Mouse (Mus musculus) kidney, adult 11 months (tissue): ENCODE data around the gene 4930556J24Rik.
A peak's percentile ranks its signal among the peaks of the same experiment; 100 is the strongest.
"Not testable (repeated sequence)": the region's sequence is repeated elsewhere in the genome, so short reads cannot be mapped to it uniquely, and the experiment has no call there.

Source experiments
- DNase-seq: peaks from one replicate; pipeline ENCODE4 v3.0.0; 2022

The 4930556J24Rik gene

DNA sequence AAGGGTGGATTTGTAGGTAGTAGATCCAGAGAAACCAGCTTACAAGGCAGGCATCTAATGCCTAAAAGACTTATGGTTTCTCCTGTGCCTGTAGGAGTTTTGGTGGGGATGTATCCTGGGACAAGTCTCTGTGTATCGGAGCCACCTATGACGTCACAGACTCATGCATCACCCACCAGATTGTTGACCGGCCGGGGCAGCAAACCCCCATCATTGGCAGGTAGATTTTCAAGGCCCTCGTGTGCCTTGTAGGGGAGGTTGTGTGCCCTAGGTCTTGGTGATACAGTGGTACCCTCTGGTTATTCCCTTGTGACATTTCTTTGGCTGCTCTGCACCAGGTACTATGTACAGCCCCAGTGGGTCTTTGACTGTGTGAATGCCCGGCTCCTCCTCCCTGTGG, at the start of gene 4930556J24Rik:
4930556J24Rik (minus strand) TSS at position 101 of the 400 bp plus-strand sequence.
- no peak for DNase-seq

DNA sequence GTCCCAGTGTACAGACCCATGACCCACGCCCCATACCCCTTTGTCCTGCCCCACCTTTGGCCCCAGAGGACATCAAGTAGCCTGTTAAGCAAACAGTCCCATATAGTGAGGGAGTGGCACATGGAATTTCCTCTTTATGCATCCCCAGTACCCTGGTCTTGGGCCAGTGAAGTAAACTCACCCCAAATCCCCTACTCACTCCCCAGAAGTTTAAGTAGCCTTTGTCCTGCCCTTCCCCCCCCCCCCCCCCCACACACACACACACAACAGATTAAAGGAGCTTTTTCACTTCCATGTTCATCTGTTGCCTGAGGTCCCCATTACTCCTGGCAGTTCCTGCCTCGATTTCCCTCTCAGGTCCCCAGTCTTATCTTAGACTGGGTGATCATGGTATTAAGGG, 46.7 kb upstream of the 4930556J24Rik start:
- no peak for DNase-seq

DNA sequence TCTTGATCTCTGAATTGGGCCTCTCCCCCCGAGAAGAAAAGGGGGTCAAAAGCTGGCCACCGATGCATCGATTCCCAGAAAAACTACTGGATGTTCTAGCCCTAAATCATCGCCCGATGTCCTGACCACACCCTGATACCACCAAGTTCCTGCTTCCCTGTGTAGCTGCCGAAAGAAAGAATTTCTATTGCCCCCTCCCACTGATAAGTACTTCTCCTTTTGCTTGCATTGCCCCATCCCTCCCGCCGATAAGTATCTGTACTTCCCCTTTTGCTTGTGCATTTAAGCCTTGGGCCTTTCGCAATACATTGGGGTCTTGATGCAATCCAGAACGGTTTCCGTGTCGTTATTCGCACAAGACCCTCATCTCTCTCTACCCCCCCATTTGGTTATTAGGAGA, 45.5 kb upstream of the 4930556J24Rik start:
- DNase-seq, result not testable (repeated sequence)

DNA sequence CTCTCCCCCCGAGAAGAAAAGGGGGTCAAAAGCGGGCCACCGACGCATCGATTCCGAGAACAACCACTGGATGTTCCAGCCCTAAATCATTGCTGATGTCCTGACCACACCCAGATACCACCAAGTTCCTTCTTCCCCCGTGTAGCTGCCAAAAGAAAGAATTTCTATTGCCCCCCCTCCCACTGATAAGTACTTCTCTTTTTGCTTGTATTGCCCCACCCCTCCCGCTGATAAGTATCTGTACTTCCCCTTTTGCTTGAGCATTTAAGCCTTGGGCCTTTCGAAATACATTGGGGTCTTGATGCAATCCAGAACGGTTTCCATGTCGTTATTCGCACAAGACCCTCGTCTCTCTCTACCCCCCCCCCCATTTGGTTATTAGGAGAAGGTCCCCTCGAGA, 39.2 kb upstream of the 4930556J24Rik start:
- not testable (repeated sequence) for DNase-seq

DNA sequence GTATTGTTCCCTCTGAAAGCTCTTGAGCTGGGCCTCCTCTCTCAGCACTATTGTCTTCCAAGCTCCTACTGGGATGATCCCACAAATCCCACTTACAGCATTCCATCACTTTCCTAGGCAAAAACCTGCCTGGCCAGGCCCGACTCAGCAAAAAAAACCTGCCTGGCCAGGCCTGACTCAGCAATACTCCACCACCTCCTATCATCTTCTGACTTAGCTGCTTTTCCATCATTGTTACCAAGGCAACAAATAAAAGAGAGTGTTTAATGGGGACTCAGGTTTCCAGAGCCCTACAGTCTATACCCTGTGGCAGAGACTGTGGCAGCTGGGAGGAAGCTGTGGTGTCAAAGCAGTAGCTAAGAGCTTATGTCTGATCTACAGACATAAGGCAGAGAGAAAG, 36.0 kb upstream of the 4930556J24Rik start:
- no peak for DNase-seq

DNA sequence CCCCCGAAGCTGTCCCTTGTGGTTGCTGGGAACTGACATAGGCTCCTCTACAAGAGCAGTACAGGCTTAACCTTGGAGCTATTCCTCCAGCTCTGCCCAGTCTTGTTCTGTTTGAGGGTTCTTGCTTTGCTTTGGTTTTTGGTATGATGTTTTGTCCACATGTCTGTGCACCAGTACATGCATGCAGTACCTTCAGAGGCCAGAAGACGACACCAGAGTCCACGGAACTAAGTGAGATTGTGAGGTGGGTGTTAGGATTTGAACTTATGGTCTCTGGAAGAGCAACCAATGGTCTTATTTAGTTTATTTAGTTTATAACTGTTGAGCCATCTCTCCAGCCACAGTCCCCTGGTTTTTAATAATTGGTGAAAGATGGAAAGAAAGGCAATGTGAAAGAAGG, 29.9 kb upstream of the 4930556J24Rik start:
- no peak for DNase-seq

DNA sequence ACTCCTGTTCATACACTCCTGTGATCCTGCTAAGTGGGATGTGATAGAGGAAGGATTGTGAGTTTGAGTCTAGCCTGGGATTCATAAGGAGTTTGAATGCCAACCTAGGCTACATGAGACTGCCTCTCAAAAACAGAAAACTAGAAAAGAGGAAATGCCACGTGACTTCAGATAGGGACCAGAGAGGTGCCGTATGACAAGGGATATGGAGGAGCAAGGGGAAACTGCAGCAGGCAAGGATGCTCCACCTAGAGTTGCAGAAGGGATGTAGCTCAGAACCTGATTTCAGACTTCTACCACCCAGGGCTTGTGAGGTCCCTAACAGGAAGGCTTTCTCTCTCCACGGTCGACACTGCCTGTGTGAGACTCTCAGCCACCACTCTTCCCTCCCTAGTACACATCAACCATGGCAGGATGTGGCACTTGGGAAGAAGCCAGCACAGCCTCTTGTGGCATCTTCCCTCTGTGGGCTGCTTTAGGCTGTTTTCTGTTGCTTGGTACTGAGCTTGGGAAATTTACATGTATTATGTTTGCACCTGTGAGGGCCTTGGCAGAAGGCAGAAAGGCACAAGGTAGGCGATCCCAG, 28.7 kb upstream of the 4930556J24Rik start:
- DNase-seq, result no peak

DNA sequence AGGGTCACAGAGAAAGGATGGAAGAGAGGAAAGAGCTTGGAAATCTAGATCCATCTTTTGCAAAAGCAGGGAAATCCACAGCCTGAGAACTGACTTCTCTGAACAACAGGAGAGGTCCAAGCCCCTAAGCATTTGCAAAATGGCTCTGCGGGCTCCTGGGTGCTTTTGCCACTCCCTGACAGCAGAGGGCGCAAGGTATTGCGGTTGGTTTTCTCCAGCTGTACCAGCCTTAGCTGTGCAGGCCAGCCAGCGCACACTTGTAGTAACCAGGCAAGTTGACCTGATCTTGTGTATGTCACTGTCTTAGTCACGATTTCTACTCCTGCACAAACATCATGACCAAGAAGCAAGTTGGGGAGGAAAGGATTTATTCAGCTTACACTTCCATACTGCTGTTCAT, 25.0 kb upstream of the 4930556J24Rik start:
- peak; percentile 53 for DNase-seq

DNA sequence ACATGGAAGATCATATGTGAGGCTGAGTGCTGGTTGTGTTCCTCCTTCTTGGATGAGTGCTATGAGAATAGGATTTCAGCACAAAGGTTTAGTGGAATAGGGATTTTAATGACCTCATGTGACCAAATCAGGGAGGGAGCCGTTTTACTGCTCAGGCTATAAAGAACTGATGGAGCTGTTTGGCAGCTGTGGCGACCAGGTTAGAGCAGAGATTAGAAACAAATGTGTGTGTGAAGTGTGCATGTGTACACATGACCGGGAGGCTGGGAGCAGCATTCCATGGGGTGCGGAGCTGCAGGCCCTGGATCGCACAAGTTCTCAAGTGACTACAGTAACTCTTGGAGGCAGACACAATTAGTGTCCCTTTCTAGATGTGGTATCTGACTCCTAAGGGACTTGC, 23.0 kb upstream of the 4930556J24Rik start:
- peak; percentile 35 for DNase-seq

DNA sequence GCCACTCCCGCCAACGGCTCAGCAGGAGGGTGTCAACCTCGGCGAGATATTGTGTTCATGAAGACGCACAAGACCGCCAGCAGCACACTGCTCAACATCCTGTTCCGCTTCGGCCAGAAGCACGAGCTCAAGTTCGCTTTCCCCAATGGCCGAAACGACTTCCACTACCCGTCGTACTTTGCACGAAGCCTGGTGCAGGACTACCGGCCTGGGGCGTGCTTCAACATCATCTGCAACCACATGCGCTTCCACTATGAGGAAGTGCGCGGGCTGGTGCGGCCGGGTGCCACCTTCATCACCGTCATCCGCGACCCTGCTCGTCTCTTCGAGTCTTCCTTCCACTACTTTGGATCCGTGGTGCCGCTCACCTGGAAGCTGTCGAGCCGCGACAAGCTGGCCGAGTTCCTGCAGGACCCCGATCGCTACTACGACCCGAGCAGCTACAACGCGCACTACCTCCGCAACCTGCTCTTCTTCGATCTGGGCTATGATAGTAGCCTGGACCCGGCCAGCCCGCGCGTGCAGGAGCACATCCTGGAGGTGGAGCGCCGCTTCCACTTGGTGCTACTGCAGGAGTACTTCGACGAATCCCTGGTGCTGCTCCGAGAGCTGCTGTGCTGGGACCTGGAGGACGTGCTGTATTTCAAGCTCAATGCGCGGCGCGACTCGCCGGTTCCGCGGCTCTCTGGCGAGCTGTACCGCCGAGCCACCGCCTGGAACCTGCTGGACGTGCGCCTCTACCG, 21.6 kb upstream of the 4930556J24Rik start:
- DNase-seq, result no peak

DNA sequence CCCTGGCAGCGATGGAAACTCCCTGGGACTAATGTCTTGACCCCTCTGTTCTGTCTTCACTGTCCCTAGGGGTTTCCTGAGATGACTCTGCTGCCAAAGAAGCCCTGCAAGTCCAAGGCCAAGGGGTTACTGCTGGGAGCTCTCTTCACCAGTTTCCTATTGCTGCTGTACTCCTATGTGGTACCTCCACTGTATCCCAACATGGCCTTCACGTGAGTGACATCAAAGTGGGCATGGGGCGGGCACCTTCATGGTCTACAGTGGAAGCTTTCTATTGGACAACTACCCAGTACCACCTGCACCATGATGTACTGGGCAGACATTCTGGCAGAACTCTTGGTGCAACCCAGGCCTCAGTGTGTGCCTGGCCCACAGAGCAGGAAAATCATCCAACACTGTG, 20.3 kb upstream of the 4930556J24Rik start:
- no peak for DNase-seq

DNA sequence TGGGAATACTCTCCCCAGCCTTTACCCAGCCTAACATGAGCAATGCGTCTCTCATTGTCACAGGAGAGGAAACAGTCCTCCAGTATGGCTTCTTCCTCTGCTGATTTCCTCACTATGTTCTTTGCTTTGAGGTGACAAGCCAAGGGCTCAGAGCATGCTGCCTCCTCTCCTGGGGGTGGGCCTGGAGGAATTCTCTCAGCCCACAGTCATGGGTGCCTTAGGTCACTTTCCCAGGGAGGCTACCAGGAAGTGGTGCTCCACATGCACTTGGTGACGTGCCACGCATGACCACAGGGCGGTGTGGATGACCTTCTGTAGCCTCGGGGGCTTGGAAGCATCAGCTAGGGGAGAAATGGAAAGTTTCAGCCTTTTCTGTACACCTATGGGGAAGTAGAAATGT, 18.9 kb upstream of the 4930556J24Rik start:
- no peak for DNase-seq

DNA sequence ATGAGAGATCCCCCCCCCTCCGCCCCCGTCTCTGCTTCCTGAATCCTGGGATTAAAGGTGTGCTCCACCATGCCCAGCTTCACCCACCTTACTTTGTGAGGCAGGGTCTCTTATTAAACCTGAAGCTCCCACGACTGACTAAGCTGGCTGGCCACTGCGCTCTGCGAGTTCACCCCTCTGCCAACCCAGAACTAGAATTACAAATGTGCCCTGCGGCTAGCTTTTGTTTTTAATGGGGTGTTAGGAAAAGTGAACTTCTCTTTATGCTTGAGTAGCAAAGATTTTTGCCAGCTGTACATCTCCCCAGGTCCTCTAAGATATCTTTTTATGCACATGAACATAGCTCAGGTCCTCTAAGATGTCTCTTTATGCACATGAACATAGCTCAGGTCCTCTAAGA, 17.3 kb upstream of the 4930556J24Rik start:
- no peak for DNase-seq

DNA sequence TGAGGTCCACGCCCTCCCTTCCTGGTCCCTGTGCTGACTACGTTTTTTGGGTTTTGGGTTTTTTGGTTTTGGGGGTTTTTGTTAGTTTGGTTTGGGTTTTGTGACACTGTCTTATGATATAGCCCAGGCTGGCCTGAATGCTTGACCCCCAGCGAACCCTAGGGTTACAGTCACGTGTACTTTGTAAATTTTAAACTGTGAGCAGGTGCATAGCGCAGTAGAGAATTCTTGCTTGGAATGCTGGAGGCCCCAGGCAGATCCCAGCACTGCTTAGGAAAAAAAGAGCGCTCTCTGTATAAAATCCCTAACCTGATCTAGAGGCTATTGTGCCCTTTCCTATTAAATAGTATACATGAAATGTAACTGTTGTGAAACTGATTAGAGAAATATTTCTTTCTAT, 16.6 kb upstream of the 4930556J24Rik start:
- peak; percentile 56 for DNase-seq

DNA sequence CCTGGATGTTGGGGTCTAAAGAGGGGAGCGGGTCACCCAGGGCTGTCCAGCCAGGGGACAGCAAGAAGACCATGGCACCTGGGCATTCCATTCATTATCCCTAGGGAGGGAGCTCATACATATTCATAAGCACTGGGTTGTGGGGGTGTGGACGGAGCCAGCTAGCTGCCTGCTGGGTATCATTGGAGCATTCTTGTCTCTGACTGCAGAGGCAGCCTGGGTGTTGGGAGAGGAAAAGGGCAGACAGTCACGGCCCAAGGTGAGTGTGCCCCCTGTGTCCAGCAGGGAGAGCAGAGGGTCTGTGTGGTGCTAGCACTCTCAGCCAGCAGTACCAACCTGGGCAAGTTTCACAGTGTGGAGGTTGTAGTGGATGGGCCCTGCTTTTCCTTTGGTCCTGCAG, 13.2 kb upstream of the 4930556J24Rik start:
- peak; percentile 83 for DNase-seq

DNA sequence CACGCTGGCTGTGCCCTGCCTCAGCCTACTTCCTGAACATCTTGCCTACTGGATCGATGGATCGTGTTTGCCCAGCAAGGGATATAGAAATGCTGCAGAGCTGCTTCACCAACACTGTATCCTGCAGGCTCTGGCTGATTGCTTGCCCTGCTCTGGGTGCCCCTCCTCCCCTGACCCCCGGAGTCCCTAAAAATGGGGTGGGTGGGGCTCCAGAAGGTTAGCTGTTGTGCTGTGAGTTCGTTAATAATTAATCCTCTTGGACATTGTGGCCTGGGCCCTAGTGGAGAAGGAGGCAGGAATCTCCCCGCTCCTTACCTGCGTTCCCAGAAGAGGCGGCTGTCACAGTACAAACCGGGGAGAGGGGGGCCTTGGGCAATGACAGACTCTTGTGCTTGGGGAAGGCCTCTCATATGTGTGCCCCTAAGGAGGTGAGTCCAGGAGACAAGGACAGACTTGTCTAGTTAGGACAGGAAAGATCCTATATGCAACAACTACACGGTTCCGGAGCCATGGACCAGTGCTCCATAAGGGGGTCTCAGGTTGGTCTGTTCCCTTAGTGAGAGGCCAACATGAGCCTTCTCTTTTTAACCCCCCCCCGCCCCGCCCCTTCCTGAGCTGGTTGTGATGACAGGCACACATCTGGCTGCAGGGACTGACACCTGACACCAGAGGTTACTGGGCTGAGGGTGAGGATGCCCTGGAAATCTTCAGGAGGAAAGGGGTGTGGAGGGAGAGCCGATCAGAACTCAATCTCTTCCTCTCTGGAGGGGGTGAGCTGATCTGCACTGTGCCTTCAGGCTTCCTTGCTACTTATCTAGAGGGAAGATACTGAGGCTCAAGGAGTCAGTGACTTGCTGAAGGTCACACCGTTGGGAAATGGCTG, 7.5 kb upstream of the 4930556J24Rik start:
- DNase-seq, result peak; percentile 87

DNA sequence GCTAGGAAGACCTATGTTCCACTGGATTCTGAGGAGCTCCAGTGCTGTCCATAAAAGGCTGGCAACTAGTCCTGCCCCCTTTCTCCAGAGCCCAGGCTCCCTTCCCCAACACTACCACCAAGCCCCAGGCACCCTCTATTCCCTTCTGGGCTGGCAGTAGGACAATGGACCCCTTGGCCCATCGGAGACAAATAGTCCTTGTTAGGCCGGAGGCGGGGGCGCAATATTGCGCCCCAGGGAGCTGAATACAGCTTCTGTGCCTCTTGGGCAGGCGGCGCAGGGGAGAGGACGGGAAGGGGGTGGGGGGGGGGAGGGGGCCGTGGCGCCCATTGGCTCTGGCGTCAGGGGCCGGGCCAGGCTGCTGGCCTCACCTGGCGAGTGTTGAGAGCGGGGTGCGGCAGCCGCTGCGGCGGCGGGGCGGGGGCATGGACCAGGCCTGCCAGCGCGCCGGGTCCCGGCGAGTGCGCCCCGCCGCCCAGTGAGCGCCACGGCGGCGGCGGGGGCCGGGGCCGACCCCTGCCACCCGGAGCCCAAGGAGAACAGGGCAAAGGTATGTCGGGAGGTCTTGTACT, 6.8 kb upstream of the 4930556J24Rik start, which contains the start of gene Gal3st1:
Gal3st1 (plus strand) TSS at position 346 of the 572 bp plus-strand sequence.
- peak; percentile 68 for DNase-seq

DNA sequence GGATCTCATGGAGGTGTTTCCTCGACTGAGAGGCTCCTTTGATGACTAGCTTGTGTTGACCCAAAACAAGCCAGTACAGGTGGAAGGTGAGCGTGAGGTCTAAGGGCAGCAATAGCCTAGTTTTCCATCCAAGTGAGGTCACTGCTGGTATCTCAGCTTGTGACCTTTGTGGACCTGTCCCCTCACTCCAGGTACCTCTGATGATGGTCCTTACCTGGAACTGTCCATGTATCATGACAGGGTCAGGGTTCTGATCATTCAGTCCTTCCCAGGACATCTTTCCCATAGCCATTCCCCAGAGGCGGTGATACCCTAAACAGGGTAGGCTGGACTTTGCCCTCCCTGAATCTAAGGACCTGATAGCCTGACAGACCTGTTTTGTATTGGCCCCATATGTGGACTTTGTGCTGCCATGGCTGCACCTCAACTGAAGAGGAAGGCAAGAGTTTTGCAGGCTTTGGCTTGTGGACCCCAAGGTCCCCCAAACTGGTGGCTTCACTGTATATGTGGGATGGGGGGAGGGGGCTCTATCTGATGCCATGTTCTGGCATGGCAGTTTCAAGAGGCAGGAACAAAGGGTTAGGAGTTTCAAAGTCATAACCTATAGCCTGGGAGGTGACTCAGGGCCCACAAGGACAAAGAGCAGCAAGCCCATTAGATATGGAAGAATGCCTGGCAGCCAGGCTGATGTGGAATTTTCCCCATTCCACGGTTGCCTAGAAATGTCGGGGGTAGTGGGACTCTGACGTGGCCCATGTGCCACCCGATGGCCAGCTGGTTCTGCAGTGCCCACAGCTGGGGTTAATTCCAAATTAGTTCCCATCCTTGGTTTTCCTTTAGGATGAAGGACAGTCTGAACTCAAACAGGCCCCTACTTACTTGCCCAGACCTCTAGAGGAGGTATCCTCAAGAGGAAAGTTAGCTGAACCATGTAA, 6.0 kb upstream of the 4930556J24Rik start:
- peak; percentile 80 for DNase-seq

DNA sequence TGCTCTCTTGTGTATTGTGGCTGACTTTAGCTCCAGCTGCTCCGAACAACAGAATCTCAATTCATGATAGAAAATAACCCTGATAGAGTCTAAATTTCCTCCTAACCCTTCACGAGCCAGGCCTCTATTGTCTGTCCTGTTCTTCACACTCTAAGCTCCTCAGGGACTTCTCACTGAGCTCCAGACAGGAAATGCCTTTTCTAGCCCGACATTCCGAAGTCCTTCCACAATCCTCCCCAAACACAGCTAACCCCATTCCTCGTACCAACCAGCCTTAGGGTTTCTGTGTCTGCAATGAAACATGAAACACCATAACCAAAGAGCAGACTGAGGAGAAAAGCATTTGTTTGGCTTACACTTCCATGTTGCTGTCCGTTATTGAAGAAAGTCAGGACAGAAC, 5.0 kb upstream of the 4930556J24Rik start:
- no peak for DNase-seq

DNA sequence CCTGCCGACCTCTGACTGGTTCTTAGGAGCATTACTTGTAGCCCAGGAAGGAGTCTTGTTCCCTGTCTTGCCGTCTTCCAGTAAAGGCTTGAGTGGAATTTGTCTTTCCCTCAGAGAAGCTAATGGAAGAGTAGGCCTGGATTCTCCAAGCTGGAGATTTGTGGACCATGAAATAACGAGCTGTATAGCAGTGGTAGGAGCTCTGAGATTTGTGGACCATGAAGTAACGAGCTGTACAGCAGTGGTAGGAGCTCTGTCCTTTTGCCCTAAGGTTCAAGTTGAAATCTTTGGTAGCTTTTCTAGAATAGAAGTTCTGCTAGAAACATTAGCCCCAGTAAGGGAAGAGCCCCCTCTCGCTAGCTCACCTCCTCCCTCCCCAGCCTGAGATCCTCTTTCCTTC, 1.8 kb upstream of the 4930556J24Rik start:
- DNase-seq, result peak; percentile 46

DNA sequence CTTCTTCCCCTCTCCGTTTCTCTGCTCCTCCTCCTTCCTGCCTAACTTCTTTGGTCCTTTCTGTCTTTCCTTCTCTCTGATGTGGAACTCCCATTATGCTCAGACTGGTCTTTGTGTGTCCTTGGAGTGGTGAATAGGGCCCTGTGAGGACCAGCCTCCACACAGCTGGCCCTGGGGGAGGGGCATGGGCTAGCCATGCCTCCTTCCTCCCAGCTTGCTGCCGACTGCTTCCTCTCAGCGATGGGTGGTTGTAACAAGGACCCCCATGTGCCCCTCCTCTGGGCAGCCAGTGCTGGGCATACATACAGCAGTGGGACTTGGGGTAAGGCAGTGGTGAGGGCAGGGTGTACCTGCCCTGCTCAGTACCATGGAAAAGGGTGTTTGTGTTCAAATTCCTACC, 2.3 kb downstream of the 4930556J24Rik start:
- no peak for DNase-seq

DNA sequence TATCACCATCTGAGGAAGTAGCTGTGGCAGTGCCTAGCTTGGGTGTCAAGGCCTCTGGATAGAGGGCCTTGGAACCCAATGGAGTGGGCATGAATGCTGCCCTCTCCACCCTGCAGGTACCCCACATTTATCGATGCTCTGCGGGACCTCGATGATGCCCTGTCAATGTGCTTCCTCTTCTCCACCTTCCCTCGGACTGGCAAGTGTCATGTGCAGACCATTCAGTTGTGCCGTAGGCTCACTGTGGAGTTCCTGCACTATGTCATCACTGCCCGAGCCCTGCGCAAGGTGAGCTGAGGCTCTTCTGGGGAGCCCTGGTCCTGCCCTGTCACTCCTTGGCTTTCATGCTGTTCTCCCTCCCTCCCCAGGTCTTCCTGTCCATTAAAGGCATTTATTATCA, 3.5 kb downstream of the 4930556J24Rik start:
- DNase-seq, result no peak
